Mouse (Mus musculus) liver, adult 2 months (tissue): ENCODE results near the gene Pde4d.

Experiments
- CTCF ChIP-seq: fragments of 200-500 bp; IDR thresholded peaks from 2 replicates; pipeline ENCODE4 v1.5.1; 2011; ENCODE audit warnings: low read depth, low read length, control low read depth
- POLR2A ChIP-seq: fragments of 200-500 bp; IDR thresholded peaks from 2 replicates; pipeline ENCODE4 v1.6.1; 2011; ENCODE audit warnings: low read length, control low read depth; ENCODE audit not compliant: insufficient read depth; ENCODE audit errors: extremely low read depth

DNA sequence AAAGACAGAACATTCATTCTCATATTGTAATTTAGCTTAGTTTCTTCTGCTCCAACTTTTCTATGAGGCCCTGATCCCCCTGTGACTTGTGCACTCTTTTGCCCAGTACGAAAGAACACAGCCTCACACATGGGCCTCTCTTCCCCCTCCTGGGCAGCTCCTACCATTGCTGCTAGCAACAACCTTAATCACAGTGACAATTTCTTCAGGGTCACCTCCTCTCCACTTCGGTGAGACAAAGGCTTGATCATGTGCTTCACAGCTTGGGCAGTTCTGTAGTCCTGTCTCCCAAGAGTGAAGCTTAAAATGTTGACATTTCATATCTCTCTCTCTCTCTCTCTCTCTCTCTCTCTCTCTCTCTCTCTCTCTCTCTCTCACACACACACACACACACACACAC, 953.2 kb downstream of the Pde4d start:
- TF ChIP-seq CTCF: no peak
- TF ChIP-seq POLR2A: no peak
